Mouse (Mus musculus): Measurements from ENCODE around the gene Abcc10.

The Abcc10 gene

GRCm38 (mm10) chr17:46255147-46255546, 73.0 kb downstream of the Abcc10 start:
- no peak for DNase-seq

- DNase-seq: peak; percentile 48
Measured at GRCm38 (mm10) chr17:46254106-46254505, 74.0 kb downstream of the Abcc10 start.

- peak; percentile 95 for DNase-seq
Measured at GRCm38 (mm10) chr17:46253452-46254084, 74.6 kb downstream of the Abcc10 start, which contains the start of gene Lrrc73. TSS of gene Lrrc73 (plus strand) at chr17:46253531.
